Mouse (Mus musculus) cortical plate, adult 2 months (tissue): ENCODE results near the gene Galnt3. TPM values are rescaled to one million over a fixed set of nuclear protein-coding genes. Genes with fewer than 3 reads are reported as not detected.

ENCODE experiments used
- H3K27ac ChIP-seq: fragments of 200-500 bp; 2 replicates; pipeline ENCODE4 v1.5.1; 2012; ENCODE audit warnings: low read length, control low read depth, inconsistent platforms; ENCODE audit not compliant: insufficient read depth
- H3K4me1 ChIP-seq: fragments of 200-500 bp; 2 replicates; pipeline ENCODE4 v1.6.1; 2011; ENCODE audit warnings: low read length; ENCODE audit not compliant: control insufficient read depth, insufficient read depth
- H3K4me3 ChIP-seq: fragments of 200-500 bp; 2 replicates; pipeline ENCODE4 v1.5.1; 2011; ENCODE audit warnings: mild to moderate bottlenecking, low read length, control low read depth; ENCODE audit not compliant: insufficient read depth
- CTCF ChIP-seq: fragments of 200-500 bp; IDR thresholded peaks from 2 replicates; pipeline ENCODE4 v1.5.1; 2011; ENCODE audit warnings: mild to moderate bottlenecking, control low read depth, low read length; ENCODE audit not compliant: insufficient read depth; ENCODE audit errors: extremely low read depth
- POLR2A ChIP-seq: fragments of 200-500 bp; IDR thresholded peaks from 2 replicates; pipeline ENCODE4 v1.6.1; 2011; ENCODE audit warnings: mild to moderate bottlenecking, low read length, control low read depth; ENCODE audit not compliant: insufficient read depth; ENCODE audit errors: extremely low read depth
- polyA plus RNA-seq: library from polyadenylated mRNA; depleted of rRNA; stranded (reverse); fragments of >200 nt; gene quantifications from 2 replicates; pipeline ENCODE4 v1.2.3, GENCODE M21; 2012; rRNA removed

Gene Galnt3
- polyA plus RNA-seq, 1 experiment: 2.0 TPM

DNA sequence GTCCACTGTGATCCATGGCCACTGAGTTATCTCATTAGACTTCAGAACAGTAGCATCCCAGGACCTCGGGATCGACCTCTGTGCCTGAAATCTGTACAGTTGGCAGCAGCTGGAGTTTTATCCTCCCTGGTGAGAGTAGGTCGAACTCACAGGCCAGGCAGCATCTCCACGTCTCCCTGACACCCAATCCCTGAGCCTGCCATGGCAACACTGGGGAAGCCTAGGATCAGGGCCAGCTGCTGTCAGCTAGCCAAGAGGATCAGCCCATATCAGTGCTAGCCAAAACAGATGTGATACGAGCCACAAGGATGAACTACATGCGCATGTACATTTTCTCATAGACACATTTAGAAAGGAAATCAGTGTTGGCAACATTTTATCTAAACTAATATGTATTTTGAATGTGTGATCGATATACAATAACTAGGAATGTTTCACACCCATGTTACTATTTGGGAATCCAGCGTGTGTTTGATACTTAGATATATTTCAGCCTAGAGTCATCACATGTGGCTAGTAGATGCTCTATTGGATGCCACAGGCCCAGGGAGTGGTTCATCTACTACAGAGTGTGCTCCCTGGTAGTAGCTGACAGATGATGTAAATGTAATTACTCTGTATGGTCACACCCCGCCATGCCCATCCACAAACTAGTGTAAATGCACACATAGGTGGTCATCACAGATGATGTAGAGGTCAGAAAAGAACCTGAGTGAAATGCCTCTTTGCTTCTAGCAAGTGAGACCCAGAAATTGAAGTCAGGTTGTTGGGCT is 89.7 kb downstream of the Galnt3 start:
- H3K4me1 ChIP-seq: no peaks in the 10 kb centered on the region
- H3K4me3 ChIP-seq: no peak overlapping the region
- TF ChIP-seq POLR2A: no peak
- no peak for TF ChIP-seq CTCF
- no peak overlapping the region for H3K27ac ChIP-seq

Other genes with a start within 250 kb of the Galnt3 start
- gene Ttc21b, start 131.6 kb upstream of the Galnt3 start, polyA plus RNA-seq: 8.9 TPM in 2 replicates